Mouse (Mus musculus): ENCODE measurements around the gene Cnbp. TPM values are rescaled to one million over a fixed set of nuclear protein-coding genes. Genes with fewer than 3 reads are reported as not detected.

Cnbp gene
- polyA plus RNA-seq, 1 experiment: 355 TPM

DNA sequence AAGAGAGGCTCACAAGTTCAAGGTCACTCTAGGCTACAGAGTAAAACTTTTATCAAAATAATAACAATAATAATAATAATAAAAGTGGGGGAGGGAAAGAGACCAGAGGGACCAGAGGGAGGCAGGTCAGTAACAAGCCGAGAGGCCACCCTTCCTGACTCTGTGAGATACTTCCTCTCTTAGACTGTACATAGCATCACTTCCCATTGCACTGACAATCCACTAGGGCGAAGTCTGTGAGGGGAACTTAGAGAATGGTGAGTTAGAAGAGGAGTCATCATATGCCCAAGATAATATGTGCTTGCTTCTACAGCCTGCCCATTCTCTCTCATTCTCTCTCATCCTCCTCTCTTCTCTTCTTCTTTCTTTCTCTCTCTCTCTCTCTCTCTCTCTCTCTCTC lies 44.9 kb downstream of the Cnbp start:
- no peak for DNase-seq (ENCODE audit: low spot score)

DNA sequence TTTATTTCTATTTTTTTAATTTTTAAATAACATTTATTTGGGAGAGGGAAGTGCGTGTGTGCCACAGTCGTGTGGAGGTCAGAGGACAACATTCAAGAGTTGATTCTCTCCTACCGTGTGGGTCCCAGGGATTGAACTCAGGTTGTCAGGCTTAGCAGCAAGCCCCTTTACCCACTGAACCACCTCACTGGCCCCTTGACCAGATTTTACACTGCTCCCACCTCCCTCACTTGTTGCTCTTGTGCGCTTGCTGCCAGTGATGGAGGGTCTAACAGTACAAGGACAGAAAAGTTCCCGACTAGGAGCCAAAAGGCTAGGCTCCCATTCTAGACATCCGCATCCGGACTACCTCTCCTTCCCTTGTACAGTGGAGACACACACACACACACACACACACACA lies 45.5 kb downstream of the Cnbp start:
- no peak for DNase-seq (ENCODE audit: low spot score)

DNA sequence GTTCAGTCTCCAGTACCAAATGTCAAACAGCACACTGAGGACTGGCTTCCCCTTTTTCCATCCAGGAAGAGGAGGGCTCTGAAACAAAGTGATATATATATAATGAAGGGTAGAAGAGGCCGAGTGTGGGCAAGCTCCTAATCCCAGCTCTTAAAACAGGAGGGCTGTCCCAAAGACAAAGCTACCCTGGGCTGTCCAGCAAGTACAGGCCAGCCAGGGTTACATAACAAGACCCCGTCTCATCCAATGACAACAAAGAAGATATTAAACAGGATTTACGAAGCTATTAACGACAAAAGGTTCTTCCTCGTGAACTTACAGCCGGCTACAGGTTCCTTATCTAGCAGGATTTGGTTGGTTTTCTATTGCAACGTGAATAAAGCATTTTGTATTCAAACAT lies 46.0 kb downstream of the Cnbp start:
- no peak for DNase-seq (ENCODE audit: low spot score)

DNA sequence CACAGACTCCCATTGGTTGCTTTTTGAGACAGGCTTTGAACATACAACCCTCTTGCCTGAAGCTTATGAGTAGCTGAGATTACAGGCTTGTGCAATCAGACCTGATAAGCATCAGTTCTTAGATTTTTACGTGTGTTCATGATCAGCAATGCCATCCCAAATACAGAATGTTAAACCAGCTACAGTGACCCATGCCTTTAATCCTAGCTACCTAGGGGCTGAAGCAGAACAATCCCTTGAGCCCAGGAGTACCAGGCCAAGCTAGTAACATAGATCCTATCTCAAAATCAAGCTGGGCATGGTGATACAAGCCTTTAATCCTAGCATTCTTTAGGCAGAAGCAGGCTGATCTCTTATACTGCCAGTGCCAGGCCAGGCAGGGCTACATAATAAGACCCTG lies 46.9 kb downstream of the Cnbp start:
- DNase-seq (ENCODE audit: low spot score): no peak

DNA sequence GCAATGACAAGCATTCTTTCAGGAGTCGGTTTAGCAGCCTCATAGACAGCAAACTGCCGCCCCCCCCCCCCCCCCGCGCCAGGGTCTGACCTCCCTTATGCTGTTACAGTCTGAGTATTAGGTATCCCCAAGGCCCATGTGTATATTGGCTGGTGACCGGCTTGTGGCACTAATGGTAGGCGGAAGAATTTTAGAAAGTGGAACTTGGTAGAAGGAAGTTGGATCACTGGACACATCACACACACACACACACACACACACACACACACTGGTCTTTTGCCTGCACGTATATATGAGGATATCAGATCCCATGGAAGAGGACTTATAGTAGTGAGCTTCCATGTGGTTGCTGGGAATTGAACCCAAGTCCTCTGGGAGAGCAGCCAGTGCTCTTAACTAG lies 48.4 kb downstream of the Cnbp start:
- DNase-seq (ENCODE audit: low spot score): no peak

DNA sequence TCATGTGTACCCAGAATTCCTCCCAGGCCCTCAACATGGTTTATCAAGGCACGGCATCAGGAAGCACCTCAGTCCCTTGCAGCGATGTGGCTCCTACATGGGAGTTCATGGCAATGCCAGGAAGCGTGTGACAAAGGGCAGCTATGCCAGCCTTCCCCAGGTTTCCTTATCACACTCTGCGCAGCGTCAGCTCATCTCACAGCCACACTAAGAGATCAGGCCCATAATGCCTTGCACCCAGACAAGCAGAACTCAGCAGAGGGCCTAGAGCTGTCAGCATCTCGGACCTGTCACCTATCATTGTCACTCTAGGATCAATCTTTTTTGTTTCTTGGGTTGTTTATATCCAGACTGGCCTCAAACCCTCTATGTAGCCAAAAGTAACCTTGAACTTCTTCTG lies 51.3 kb downstream of the Cnbp start:
- no peak for DNase-seq (ENCODE audit: low spot score)

DNA sequence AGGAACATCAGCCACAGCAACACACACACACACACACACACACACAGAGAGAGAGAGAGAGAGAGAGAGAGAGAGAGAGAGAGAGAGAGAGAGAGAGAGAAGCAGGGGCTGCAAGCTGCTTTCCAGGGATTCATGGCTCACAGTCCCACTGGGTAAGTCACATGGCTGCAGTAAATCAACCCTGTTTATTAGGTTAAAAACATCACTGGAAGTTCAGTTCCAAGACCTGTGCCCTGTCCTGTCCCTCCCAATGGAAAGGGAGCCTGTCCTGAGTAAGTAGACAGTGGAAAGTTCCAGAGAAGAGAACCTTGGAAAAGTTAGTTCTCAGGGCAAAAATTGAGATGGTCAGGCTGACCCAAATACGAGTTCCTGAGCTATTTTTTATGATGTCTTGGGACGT lies 53.6 kb downstream of the Cnbp start:
- DNase-seq (ENCODE audit: low spot score): no peak

DNA sequence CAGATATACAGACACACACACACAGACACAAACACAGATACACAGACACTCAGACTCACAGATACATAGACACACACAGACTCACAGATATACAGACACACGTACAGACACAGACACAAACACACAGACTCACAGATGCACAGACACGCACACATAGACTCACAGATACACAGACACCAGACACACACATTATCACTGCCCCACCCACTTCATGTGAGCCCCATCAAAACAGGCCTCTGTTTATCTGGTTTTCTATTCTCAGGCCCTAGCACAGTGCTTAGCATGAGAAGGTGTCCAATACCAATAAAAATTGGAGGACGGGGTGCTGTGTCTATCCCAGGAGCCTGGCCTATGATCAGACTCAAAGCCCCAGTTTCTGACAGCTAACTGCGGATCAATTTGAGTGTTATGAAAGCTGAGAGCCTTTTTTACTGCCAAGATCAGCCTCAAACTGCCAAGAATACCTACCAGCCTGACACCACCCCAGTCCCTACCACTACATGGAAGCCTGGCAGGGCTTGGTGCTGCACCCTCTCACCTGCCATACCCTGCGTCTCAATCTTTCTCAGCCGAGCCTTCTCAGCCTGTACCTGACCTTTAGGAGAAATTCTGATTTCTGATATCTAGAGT lies 54.5 kb downstream of the Cnbp start:
- no peak for DNase-seq (ENCODE audit: low spot score)

DNA sequence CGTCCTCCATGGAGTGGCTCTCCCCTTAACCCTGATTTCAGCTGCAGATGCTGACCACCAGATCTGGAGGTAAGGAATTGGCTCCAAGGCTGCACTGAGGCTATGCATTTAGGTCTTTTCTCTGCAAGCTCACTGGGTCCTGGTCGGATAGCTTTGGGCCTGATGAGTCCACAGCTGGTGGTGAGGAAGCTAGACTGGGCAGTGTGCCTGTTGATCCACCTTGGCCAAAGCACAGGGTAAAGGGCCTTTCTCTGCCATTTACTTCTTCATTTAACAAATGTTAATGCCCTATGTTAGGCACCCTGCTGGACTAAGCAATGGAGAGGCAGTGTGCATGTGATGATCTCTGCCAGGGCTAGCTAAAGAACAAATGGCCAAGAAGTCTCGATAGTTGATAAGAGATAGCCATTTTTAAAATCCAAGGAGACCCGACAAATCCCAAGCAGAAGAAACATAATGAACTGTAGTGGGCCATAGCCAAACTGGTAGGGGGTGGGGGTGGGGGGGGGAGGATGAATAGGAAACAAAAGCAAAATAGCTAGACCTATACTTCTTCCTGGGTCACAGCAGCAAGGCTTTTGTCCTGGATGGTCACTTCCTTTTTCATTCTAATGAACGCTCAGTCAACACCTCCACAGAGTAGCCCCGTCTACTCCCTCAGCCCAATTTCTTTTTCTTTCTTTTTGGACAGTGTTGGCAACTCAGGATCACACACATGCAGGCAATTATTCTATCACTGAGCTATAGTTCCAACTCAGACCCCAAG lies 55.3 kb downstream of the Cnbp start:
- no peak for DNase-seq (ENCODE audit: low spot score)

DNA sequence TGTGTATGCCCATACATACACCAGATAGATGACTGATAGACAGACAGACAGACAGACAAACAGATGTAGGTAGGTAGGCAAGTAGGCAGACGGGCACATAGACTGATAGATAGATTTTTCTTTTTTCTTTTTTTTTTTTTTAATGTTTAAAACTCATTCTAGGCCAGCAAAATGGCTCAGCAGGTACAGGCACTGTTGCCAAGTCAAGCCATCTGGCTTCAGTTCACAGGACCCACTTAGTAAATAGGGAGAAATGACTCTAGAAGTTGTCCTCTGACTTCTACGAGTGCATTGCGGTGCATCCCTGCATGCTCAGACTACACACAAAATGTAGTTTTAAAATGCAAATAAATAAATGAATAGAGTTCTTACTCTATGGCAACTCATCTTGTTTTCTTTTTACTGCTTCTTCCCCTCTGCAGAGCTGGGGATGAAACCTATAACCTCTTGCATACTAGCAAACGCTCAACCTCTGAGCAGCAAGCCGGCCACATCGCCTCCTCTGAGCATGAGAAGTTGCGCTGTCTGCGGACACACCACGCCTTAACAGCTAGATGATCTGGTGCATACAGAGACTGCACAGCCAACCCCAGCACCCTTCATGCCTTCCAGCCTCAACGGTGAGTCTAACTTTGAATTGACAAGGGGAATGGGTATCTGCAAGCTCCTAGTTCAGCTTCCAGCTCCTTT lies 56.9 kb downstream of the Cnbp start:
- no peak for DNase-seq (ENCODE audit: low spot score)

Other genes starting within 250 kb of the Cnbp start
- 7.5 and 8.1 TPM in 2 replicates for gene Aplf, start 178.9 kb downstream of the Cnbp start, polyA plus RNA-seq (2012; rRNA removed)
- gene Efcc1, start 120.2 kb downstream of the Cnbp start, polyA plus RNA-seq (2012; rRNA removed): 3.9 and 6.0 TPM in 2 replicates
- 0.19 and 0.27 TPM in 2 replicates for gene Gp9, start 73.0 kb downstream of the Cnbp start, polyA plus RNA-seq (2012; rRNA removed)
- gene Rab43, start 38.9 kb downstream of the Cnbp start, polyA plus RNA-seq (2012; rRNA removed): 16.3 and 19.2 TPM in 2 replicates
- gene Gm45140, start 15.3 kb downstream of the Cnbp start, polyA plus RNA-seq (2012; rRNA removed): 4.8 and 5.9 TPM in 2 replicates
- 28.8 and 29.1 TPM in 2 replicates for gene Isy1, start 12.3 kb downstream of the Cnbp start, polyA plus RNA-seq (2012; rRNA removed)
- gene Copg1, start 36.7 kb upstream of the Cnbp start, polyA plus RNA-seq (2012; rRNA removed): 35.5 and 65.3 TPM in 2 replicates
- gene Hmces, start 62.8 kb upstream of the Cnbp start, polyA plus RNA-seq (2012; rRNA removed): 24.3 and 26.1 TPM in 2 replicates
- 6.0 and 8.8 TPM in 2 replicates for gene H1fx, start 130.5 kb upstream of the Cnbp start, polyA plus RNA-seq (2012; rRNA removed)
- 400 and 428 TPM in 2 replicates for gene Rab7, start 194.2 kb upstream of the Cnbp start, polyA plus RNA-seq (2012; rRNA removed)
- gene Rpn1, start 233.4 kb upstream of the Cnbp start, polyA plus RNA-seq (2012; rRNA removed): 164 and 173 TPM in 2 replicates

Data from urinary bladder, adult 2 months (tissue).